Mouse (Mus musculus) liver, embryonic 14.5 days (tissue): ENCODE measurements around the gene Rassf3.

Source experiments
- CTCF ChIP-seq: IDR thresholded peaks from 2 replicates; pipeline ENCODE4 v1.5.1; 2016; ENCODE audit warnings: antibody characterized with exemption, low read depth, control low read depth
- EP300 ChIP-seq: IDR thresholded peaks from 2 replicates; pipeline ENCODE4 v1.6.1; 2016; ENCODE audit warnings: antibody characterized with exemption, low read depth

GRCm38 (mm10) chr10:121430764-121431540 is 45.2 kb downstream of the Rassf3 start:
- TF ChIP-seq EP300 (no peak), CTCF (no peak)
